Mouse (Mus musculus): Measurements from ENCODE around the gene Fam187b.

The Fam187b gene

DNA sequence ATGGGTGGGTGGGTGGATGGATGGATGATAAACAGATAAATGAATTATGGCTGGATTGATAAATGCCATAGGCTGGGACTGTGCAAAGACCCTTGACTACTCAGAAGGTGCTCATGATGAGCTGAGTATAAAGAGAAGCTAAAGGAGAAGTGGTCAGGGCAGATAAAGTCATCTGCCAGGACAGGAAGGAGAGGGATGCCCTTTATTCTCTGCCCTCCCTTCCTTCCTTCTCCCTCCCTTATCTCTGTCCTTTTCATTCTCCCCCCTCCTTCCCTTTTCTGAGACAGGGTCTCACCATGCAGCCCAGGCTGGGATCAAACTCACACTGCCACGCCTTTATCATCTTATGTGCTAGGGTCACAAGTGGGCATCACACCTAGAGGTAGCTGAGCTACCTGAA, 34.2 kb downstream of the Fam187b start:
- in situ Hi-C loops (cut with MboI; ENCODE audit: unreplicated experiment in 2 of 2), result no loop called here

DNA sequence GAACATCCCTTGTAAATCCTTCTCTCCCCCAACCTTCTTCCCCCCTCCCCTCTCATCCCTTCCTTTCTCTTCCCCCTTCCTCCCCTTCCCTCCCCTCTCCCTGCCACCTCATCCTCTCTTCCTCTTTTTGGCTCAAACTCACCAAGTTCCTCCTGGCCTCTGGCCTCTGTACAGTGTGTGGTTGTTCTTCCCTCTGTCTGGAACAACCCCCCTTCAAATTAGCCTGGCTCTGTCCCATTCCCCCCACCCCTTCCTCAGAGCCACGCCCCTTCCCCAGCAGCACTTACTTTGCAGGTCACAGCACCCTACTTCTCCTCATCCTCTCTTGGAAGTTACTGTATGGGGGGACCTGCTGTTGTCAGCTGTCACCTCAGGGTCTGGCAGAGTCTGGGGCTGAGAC, 34.6 kb downstream of the Fam187b start:
- in situ Hi-C loops (cut with MboI; ENCODE audit: unreplicated experiment in 2 of 2), result no loop called here

DNA sequence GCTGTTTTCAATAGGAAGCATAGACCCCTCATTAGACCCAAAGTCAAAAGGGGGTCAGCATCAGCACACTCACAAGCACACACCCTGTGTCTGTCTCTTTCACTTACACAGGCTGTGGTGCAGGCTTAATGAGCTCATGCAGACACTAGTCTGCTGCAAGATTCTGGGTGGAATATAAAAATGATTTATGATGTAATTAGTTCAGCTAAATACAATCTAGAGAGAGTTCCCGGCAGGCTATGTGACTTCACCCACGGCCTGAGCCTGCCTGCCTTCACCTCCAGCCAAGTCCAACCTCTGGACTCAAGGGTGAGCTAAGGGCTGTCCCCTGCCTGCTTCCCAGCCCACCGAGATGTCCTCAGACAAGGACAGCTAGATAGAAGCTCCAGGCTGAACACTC, 35.3 kb downstream of the Fam187b start:
- in situ Hi-C loops (cut with MboI; ENCODE audit: unreplicated experiment in 2 of 2), result no loop called here

DNA sequence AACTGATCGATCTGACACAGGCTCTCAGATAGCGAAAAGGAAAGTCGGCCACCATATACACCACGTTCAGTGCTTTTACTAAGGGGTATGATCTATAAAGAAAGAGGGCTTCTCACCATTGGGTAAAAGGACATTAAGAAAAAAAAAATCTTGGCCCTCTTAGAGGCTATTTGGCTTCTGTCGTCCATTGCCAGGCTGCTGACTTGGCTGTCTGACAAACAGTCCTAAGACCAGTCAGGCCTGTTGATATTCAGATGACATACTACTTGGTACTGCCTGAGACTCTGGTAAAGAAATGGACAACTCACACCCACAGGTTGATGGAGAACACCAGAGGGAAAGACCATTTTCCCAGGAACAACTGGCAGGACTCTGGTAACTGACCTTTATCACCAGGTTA, 39.4 kb downstream of the Fam187b start:
- in situ Hi-C loops (cut with MboI; ENCODE audit: unreplicated experiment in 2 of 2), result no loop called here

DNA sequence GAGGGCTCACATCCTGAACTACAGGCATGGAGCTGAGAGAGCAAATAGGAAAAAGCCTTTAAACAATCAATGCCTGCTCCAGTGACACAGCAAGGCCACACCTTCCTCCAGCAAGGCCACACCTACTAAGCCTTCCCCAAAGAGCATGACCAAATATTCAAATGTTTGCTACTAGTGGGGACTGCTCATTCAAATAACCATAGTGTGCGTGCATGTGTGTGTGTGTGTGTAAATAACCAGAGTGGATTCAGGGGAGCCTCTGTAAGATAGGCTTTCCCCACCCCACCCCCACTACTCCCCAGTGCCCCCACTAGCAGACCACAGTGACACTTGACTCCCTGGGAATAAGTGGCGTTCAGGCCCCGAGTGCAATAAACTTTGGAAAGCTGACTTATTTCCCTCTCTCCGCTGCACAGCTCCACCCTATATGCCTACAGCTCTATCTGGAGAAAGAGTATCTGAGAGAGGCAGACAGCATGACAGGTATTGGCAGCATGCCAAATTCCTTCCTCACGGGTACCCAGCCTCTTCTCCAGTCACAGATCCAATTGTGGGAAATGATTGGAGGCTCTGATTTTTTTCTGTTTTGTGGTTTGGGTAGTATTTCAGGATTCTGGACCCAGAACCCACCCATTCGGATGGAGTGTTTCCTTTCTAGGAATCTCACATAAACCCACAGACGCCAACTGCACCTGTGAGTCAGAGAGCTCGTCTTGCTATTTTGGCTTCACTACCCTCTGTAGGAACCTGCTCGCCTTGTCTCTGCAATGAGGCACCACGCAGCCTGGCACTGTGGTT, 43.7 kb downstream of the Fam187b start:
- in situ Hi-C loops (cut with MboI; ENCODE audit: unreplicated experiment in 2 of 2), result no loop called here

GRCm38 (mm10) chr7:31028609-31029008, 55.0 kb downstream of the Fam187b start:
- in situ Hi-C loops (cut with MboI; ENCODE audit: unreplicated experiment in 2 of 2), result no loop called here

GRCm38 (mm10) chr7:31030717-31031116, 57.1 kb downstream of the Fam187b start:
- in situ Hi-C loops (cut with MboI; ENCODE audit: unreplicated experiment in 2 of 2), result no loop called here

DNA sequence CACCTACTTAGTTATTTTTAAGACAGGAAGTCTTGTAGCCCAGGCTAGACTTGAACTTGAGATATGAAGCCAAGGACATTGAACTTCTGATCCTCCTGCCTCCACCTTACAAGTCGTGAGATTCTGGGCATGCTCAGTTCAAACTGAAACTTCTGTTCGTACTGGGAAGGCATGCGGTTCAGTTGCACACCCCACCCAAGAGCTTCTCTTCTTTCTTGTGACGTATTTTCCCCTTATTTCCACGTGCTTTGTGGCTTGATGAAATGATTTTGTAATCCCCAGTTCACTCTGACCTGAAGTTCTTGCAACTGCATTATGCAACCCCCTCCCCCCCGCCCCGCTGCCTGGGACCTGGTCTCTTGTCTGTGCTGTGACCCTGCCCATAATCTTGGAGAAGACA, 58.1 kb downstream of the Fam187b start:
- in situ Hi-C loops (cut with MboI; ENCODE audit: unreplicated experiment in 2 of 2), result no loop called here

DNA sequence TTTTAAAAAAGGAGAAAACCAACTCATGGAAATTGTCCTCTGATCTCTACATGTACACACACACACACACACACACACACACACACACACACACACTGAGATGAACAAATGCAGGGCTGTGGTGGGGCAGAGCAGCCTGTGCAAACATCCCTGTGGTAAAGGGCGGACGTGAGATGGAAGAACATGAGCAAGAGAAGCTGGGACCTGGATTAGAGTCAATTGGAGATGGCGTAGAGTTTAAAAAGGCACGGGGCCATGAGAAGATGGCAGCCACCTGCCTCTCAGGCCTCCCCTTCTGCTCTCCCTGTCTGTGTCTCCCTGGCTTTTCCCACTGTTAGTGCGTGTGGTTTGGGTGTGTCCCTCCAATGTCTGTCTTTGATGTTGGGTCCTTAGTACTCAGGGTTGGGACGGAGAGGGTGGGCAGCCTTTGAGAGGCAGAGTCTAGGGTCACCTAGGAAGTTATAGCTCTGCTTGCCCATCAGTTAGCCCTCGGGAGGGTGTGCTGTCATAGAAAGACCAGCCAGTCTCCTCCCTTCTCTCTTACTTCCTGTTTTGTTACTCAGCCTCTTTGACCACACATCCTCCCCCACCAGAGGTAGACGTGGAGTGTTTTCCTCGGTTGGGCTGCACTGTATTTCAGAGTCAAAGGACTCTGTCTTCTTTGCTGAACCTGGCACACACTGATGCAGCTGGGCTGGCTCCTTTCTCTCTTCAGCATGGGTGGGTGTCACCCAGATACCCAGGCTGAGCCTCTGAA, 60.0 kb downstream of the Fam187b start:
- in situ Hi-C loops (cut with MboI; ENCODE audit: unreplicated experiment in 2 of 2), result no loop called here

DNA sequence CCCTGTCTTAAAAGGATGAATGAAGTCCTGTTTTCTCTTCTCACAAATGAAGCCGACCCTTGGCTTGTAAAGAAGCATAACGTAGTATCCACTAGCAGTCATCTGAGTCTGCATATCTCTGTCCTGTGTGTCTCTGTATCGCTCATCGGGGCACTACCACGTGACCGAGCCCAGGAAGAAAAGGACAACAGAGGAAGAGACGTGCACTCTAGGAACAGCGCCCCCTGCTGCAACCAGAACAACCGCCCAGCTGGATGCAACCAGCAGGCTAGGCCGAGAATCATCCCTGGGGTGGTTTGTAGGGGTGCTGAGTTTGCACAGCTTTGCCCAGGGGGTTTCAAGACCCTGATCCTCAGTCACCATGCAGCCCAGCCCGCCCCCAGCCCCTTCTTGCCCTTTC, 61.2 kb downstream of the Fam187b start:
- in situ Hi-C loops (cut with MboI; ENCODE audit: unreplicated experiment in 2 of 2), result no loop called here

DNA sequence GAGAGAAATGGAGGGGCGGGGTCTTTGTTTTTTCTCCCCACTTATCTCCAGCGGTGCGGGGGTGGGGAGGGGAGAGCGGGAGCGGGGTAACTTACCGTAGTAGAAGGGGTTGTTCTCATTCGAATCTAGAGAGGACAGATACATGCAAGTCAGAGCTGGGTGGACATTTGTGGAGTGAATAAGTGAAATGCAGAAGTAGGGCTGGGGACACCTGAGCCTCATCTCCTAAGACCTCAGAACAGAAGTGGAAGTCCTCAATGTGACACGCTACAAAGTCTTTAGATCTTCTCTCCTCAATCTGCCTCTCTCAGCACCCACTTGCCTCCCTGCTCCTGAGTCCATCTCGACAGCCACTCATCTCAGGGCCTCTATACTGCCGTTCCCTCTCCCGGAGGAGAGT, 61.7 kb downstream of the Fam187b start:
- in situ Hi-C loops (cut with MboI; ENCODE audit: unreplicated experiment in 2 of 2), result no loop called here

- in situ Hi-C loops (cut with MboI; ENCODE audit: unreplicated experiment in 2 of 2), result no loop called here
Observed at GRCm38 (mm10) chr7:31036917-31037316, 63.3 kb downstream of the Fam187b start.

- in situ Hi-C loops (cut with MboI; ENCODE audit: unreplicated experiment in 2 of 2), result no loop called here
Observed at GRCm38 (mm10) chr7:31037675-31038074, 64.1 kb downstream of the Fam187b start.

DNA sequence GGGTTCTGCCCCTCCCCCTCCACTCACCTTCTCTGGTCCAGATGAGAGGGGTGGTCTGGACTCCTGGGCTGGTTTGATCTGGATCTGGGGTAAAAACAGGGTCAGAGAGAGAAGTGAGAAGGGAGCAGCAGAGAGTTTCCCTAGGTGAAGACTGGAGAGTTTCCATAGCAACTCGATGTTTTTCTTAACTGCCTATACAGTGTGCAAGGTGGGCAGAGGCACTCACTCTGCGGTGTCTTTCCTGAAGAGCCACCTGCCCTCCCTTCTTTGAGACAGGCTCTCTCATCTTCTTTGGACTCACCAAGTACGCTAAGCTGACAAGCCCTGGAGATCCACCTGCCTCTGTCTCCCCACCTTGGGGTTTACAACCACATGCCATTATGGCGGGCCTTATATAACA, 65.4 kb downstream of the Fam187b start:
- in situ Hi-C loops (cut with MboI; ENCODE audit: unreplicated experiment in 2 of 2), result no loop called here

Measured in v-Abl transformed pro-B cells (cell line).